Mouse (Mus musculus) thymus, adult 2 months (tissue): Measurements from ENCODE around the gene Gm8180.
"Not testable (repeated sequence)": the region's sequence is repeated elsewhere in the genome, so short reads cannot be mapped to it uniquely, and the experiment has no call there.

Experiments
- CTCF ChIP-seq: fragments of 200-500 bp; IDR thresholded peaks from 2 replicates; pipeline ENCODE4 v1.5.1; 2012; ENCODE audit warnings: mild to moderate bottlenecking, control low read depth, low read length, moderate library complexity, borderline replicate concordance; ENCODE audit not compliant: control insufficient read depth, poor library complexity, insufficient read depth; ENCODE audit errors: extremely low read depth
- POLR2A ChIP-seq: fragments of 200-500 bp; IDR thresholded peaks from 2 replicates; pipeline ENCODE4 v1.6.1; 2012; ENCODE audit warnings: mild to moderate bottlenecking, low read length, control low read depth, moderate library complexity; ENCODE audit not compliant: control insufficient read depth, poor library complexity, insufficient read depth; ENCODE audit errors: extremely low read depth

- not testable (repeated sequence) for TF ChIP-seq POLR2A, CTCF
Measured at GRCm38 (mm10) chr14:43784645-43785044, at the start of gene Gm8180.
